Mouse (Mus musculus) skeletal muscle tissue, adult 2 months (tissue): ENCODE results near the gene Rrp36.

ENCODE experiments used
- DNase-seq: peaks from one replicate; pipeline ENCODE4 v3.0.0-alpha.2; 2012; ENCODE audit warnings: low read depth, low spot score

The Rrp36 gene

DNA sequence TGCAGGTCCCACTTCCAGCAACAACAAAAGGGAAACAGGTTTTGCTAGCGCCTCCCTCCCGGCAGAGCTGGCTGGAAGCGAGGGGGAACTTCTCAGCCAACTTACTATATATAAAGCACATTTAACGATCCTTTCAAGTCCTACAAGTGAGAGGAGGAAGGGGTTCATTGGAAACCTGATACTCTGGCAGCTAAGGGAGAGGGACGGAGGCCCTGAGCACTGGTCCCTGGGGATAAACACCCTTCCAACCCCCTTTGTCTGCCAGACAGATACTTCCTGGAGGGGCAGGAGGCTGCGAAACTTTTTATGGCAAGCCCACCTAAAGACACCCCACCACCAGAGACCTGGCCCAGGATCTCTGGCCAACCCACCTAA, 55.8 kb downstream of the Rrp36 start:
- DNase-seq, result no peak

DNA sequence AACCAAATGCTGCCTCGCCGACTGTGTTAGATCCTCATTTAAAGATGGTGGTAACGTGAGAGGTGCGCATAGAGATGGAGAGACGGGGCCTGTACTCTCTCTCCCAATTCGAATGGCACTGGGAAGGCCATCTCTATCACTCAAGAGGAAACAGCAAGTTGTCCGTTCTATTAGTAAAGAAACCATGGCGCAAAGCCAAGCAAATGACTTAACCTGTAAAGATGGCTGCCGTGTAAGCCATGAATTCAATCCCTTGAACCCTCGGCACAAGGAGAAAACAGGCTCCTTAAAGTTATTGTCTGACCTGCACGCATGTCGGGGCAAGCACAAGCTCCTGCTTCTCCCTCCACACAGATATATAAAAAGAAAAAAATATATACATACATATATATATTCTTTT, 56.4 kb downstream of the Rrp36 start:
- no peak for DNase-seq
